Mouse (Mus musculus) ES-E14 (cell line): ENCODE results near the gene Tk1.

Experiments
- CHD2 ChIP-seq: IDR thresholded peaks from 2 replicates; pipeline ENCODE4 v1.6.1; 2014; ENCODE audit warnings: mild to moderate bottlenecking, low read depth, low read length, inconsistent platforms
- HCFC1 ChIP-seq: IDR thresholded peaks from 2 replicates; pipeline ENCODE4 v1.6.1; 2012; ENCODE audit warnings: low read length, inconsistent platforms, borderline replicate concordance; ENCODE audit not compliant: insufficient read depth
- MAFK ChIP-seq: IDR thresholded peaks from 2 replicates; pipeline ENCODE4 v1.6.1; 2014; ENCODE audit warnings: mild to moderate bottlenecking, low read depth, low read length, inconsistent platforms; ENCODE audit not compliant: insufficient read depth
- ZC3H11A ChIP-seq: IDR thresholded peaks from 2 replicates; pipeline ENCODE4 v1.6.1; 2012; ENCODE audit warnings: low read depth, mild to moderate bottlenecking, inconsistent platforms, low read length, borderline replicate concordance
- ZNF384 ChIP-seq: IDR thresholded peaks from 2 replicates; pipeline ENCODE4 v1.6.1; 2012; ENCODE audit warnings: low read depth, low read length, inconsistent platforms

DNA sequence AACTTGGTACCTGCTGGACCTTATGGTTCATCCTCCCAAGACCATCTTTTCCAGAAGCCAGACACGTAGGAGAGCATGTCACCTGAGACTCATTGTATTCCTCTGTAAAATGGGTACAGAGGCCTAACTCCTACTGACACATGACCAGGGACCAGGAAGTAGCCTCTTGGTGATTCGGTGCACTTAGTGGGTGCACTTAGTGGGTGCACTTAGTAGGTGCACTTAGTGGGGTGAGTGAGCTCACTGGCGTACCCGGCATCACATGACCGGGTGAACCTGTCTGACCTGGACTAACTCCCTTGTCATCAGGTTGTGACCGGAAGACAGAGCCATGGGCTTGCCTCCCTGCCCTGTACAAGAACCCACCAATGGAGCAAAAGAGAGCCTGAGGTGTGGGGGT lies 19.1 kb downstream of the Tk1 start:
- TF ChIP-seq MAFK (no peak), ZC3H11A (no peak), ZNF384 (no peak), HCFC1 (no peak), CHD2 (no peak)
